19 mouse cellular contexts compared by ENCODE assay signal in genomic region chr13:98138786-98139185, GRCm38 (mm10).
A peak's percentile ranks its signal among the peaks of the same experiment; 100 is the strongest.
DNase-seq lines count a peak whose midpoint lies in the region; TF ChIP-seq lines count a peak whose summit lies in the region.
"Had no signal": no experiment of that assay in that cellular context is flagged by ENCODE, and none has a peak within 500 bp of the region (broad histone marks: within the 10 kb centered on the region; RNA-seq: fewer than 3 reads in every experiment).

No protein-coding gene starts in this region.

- 63% methylated on average over 4 of the region's 4 CpGs for WGBS in kidney, adult 2 months

- H3K4me3 ChIP-seq in kidney, adult 2 months (ENCODE audit: insufficient read depth, low read depth, low read length), result no peak overlapping the region
- H3K4me3 ChIP-seq: hindbrain, embryonic 10.5 days; hindbrain, embryonic 15.5 days; layer of hippocampus, adult 2 months; limb, embryonic 13.5 days; myocyte; neural tube, embryonic 13.5 days had no signal

- TF ChIP-seq CTCF in kidney, adult 2 months (conservative IDR thresholded peaks at IDR 0.05; ENCODE audit: insufficient read depth, insufficient read length, low read depth, low read length), result no peak

- no peaks in the 10 kb centered on the region for H3K4me1 ChIP-seq in kidney, adult 2 months (ENCODE audit: control insufficient read depth, insufficient read depth, low read length)

- no peak overlapping the region for H3K27ac ChIP-seq in kidney, adult 2 months (ENCODE audit: insufficient read depth, low read depth, low read length)
- H3K27ac ChIP-seq: hindbrain, embryonic 10.5 days; hindbrain, embryonic 15.5 days; layer of hippocampus, adult 2 months; limb, embryonic 13.5 days; neural tube, embryonic 13.5 days had no signal

- DNase-seq in kidney, adult 2 months, result peak; percentile 49
- DNase-seq in kidney, adult 18-20 months, result no peak
- peak; percentile 24 for DNase-seq in kidney, adult 9 months
- peak; percentile 42 for DNase-seq in kidney, postnatal 10 days
- no peak for DNase-seq in layer of hippocampus, adult 8-10 months (ENCODE audit: low spot score in 2 of 2)
- no peak for DNase-seq in urinary bladder, postnatal 14 days (ENCODE audit: low spot score)
- DNase-seq: adrenal gland, adult 8-10 months; cerebellum, adult 8-10 months; cerebellum, postnatal 25 days; lung, postnatal 36 days; thymus, adult 2 months; thymus, postnatal 36 days had no signal

- no peaks in the 10 kb centered on the region for H3K36me3 ChIP-seq in kidney, adult 2 months (ENCODE audit: control insufficient read depth, insufficient read depth, low read length)
- H3K36me3 ChIP-seq: hindbrain, embryonic 10.5 days; hindbrain, embryonic 15.5 days; limb, embryonic 13.5 days; neural tube, embryonic 13.5 days had no signal

- no peak for TF ChIP-seq POLR2A in kidney, adult 2 months (IDR thresholded peaks at IDR 0.05; ENCODE audit: low read depth, low read length)

- H3K27me3 ChIP-seq in kidney, adult 2 months (replicated peaks; ENCODE audit: control insufficient read depth, insufficient read depth, low read length), result no peaks in the 10 kb centered on the region
- H3K27me3 ChIP-seq: CH12.LX; hindbrain, embryonic 15.5 days; limb, embryonic 13.5 days; neural tube, embryonic 13.5 days had no signal

Comparison
In these comparisons a context has a peak if more than half of its experiments do, and no peak if none do; other contexts are left out.
1. DNase-seq: peak in kidney, adult 2 months (single experiment), kidney, adult 9 months (single experiment) and kidney, postnatal 10 days (single experiment); none in kidney, adult 18-20 months (single experiment), layer of hippocampus, adult 8-10 months (0 of 2) and urinary bladder, postnatal 14 days (single experiment).